Mouse (Mus musculus): ENCODE results near the gene Vmn2r23.
"Not testable (repeated sequence)": the region's sequence is repeated elsewhere in the genome, so short reads cannot be mapped to it uniquely, and the experiment has no call there.

The Vmn2r23 gene

GRCm38 (mm10) chr6:123702370-123702769 lies at the start of gene Vmn2r23:
Gene Vmn2r23 (plus strand): TSS chr6:123702670.
- DNase-seq: no peak

GRCm38 (mm10) chr6:123657040-123657439 lies 45.4 kb upstream of the Vmn2r23 start:
- no peak for DNase-seq

GRCm38 (mm10) chr6:123696639-123697038 lies 5.8 kb upstream of the Vmn2r23 start:
- DNase-seq: not testable (repeated sequence)

GRCm38 (mm10) chr6:123697213-123697612 lies 5.3 kb upstream of the Vmn2r23 start:
- DNase-seq: no peak

- DNase-seq: no peak
These were observed 67.6 kb downstream of the Vmn2r23 start for GRCm38 (mm10) chr6:123770031-123770430.

GRCm38 (mm10) chr6:123778579-123778978 lies 76.1 kb downstream of the Vmn2r23 start, which contains the start of gene Vmn2r24:
Gene Vmn2r24 (plus strand): TSS chr6:123778879.
- no peak for DNase-seq

- DNase-seq: no peak
These were observed 82.4 kb downstream of the Vmn2r23 start for GRCm38 (mm10) chr6:123784857-123785256.

GRCm38 (mm10) chr6:123793746-123794145 lies 91.3 kb downstream of the Vmn2r23 start:
- DNase-seq: no peak
